Mouse (Mus musculus): ENCODE measurements around the gene Neurl1a.

GRCm38 (mm10) chr19:47230682-47231081, 52.1 kb downstream of the Neurl1a start:
- no peak for TF ChIP-seq POLR2A (IDR thresholded peaks at IDR 0.05; ENCODE audit: control insufficient read depth in 1 of 2, insufficient read depth in 1 of 2, low read depth in 1 of 2, low read length in 2 of 2, poor library complexity in 1 of 2)
- TF ChIP-seq CTCF (IDR thresholded peaks at IDR 0.05 in 2 of 3, conservative IDR thresholded peaks at IDR 0.05 in 1 of 3; ENCODE audit: control insufficient read depth in 1 of 3, insufficient read depth in 1 of 3, low read depth in 2 of 3, low read length in 3 of 3, poor library complexity in 1 of 3, severe bottlenecking in 1 of 3), result no peak
- TF ChIP-seq TCF12 (IDR thresholded peaks at IDR 0.05; ENCODE audit: low read depth, low read length), result no peak
- TF ChIP-seq EP300 (IDR thresholded peaks at IDR 0.05; ENCODE audit: low read depth in 1 of 2, low read length in 2 of 2), result no peak
- no peak for TF ChIP-seq JUND (IDR thresholded peaks at IDR 0.05; ENCODE audit: low read depth, low read length)
- TF ChIP-seq E2F4 (IDR thresholded peaks at IDR 0.05; ENCODE audit: borderline replicate concordance, low read depth, low read length), result no peak

All from MEL (cell line).